Mouse (Mus musculus) mouse trophoblast stem cell (cell line): ENCODE measurements around the gene Wbp2.
"Not testable (repeated sequence)": the region's sequence is repeated elsewhere in the genome, so short reads cannot be mapped to it uniquely, and the experiment has no call there.

Experiments
- in situ Hi-C, 2 experiments: fragments of 300-500 bp; cut with MseI, MboI; formaldehyde crosslinking; loops; 2 replicates in 1 of 2; 3 replicates in 1 of 2; pipeline ENCODE4 v1.15.1; 2025

Gene Wbp2

GRCm38 (mm10) chr11:116109441-116110081 lies 22.8 kb upstream of the Wbp2 start:
- in situ Hi-C loops: no loop called here

- in situ Hi-C loops: no loop called here
Observed at GRCm38 (mm10) chr11:116108464-116109137, 21.8 kb upstream of the Wbp2 start.

GRCm38 (mm10) chr11:116107777-116108285 lies 21.0 kb upstream of the Wbp2 start:
- in situ Hi-C loops: no loop called here

- in situ Hi-C loops: no loop called here
Observed at GRCm38 (mm10) chr11:116106963-116107776, 20.4 kb upstream of the Wbp2 start.

GRCm38 (mm10) chr11:116106154-116106962 lies 19.6 kb upstream of the Wbp2 start:
- in situ Hi-C loops: no loop called here

- in situ Hi-C loops: no loop called here
Observed at GRCm38 (mm10) chr11:116105065-116105464, 18.3 kb upstream of the Wbp2 start.

- in situ Hi-C loops: no loop called here
Observed at GRCm38 (mm10) chr11:116104006-116104646, 17.3 kb upstream of the Wbp2 start.

GRCm38 (mm10) chr11:116103572-116103971 lies 16.8 kb upstream of the Wbp2 start:
- in situ Hi-C loops: no loop called here

GRCm38 (mm10) chr11:116102472-116102871 lies 15.7 kb upstream of the Wbp2 start:
- in situ Hi-C loops: no loop called here

GRCm38 (mm10) chr11:116101931-116102381 lies 15.2 kb upstream of the Wbp2 start:
- in situ Hi-C loops: no loop called here

- in situ Hi-C loops: no loop called here
Observed at GRCm38 (mm10) chr11:116100839-116101238, 14.0 kb upstream of the Wbp2 start.

- in situ Hi-C loops: no loop called here
Observed at GRCm38 (mm10) chr11:116100385-116100784, 13.6 kb upstream of the Wbp2 start.

GRCm38 (mm10) chr11:116099462-116099861 lies 12.7 kb upstream of the Wbp2 start:
- in situ Hi-C loops: no loop called here

- in situ Hi-C loops: no loop called here
Observed at GRCm38 (mm10) chr11:116098711-116099460, 12.1 kb upstream of the Wbp2 start.

GRCm38 (mm10) chr11:116096213-116097108 lies 9.7 kb upstream of the Wbp2 start:
- in situ Hi-C loops: no loop called here

GRCm38 (mm10) chr11:116095573-116095972 lies 8.8 kb upstream of the Wbp2 start:
- in situ Hi-C loops: no loop called here

GRCm38 (mm10) chr11:116093771-116094565 lies 7.2 kb upstream of the Wbp2 start:
- in situ Hi-C loops: no loop called here

GRCm38 (mm10) chr11:116092959-116093358 lies 6.2 kb upstream of the Wbp2 start:
- in situ Hi-C loops: not testable (repeated sequence)
